Mouse (Mus musculus): ENCODE measurements around the gene Prr12.

DNA sequence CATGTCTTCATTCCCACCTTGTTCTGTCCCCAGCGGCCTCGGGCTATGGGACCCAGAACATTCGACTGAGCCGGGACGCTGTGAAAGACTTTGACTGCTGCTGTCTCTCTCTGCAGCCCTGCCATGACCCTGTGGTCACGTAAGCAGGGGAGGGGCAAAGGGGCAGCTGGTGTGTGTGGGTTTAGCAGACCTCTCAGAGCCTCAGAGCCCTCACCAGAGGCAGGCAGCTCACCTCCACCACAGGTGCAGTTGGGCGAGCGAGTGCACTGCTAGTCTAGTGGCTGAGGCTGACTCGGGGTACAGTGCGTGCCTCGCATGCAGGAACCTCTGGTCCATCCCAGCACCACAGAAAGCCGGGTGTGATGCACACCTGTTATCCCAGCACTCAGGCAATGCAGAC, 21.3 kb upstream of the Prr12 start:
- TF ChIP-seq CTCF (IDR thresholded peaks at IDR 0.05; ENCODE audit: low read depth) (no peak), EP300 (optimal IDR thresholded peaks at IDR 0.05) (no peak)

Measured in stomach, postnatal 0 days (tissue).